ENCODE assay signal across 9 mouse cellular contexts in the genomic region with DNA sequence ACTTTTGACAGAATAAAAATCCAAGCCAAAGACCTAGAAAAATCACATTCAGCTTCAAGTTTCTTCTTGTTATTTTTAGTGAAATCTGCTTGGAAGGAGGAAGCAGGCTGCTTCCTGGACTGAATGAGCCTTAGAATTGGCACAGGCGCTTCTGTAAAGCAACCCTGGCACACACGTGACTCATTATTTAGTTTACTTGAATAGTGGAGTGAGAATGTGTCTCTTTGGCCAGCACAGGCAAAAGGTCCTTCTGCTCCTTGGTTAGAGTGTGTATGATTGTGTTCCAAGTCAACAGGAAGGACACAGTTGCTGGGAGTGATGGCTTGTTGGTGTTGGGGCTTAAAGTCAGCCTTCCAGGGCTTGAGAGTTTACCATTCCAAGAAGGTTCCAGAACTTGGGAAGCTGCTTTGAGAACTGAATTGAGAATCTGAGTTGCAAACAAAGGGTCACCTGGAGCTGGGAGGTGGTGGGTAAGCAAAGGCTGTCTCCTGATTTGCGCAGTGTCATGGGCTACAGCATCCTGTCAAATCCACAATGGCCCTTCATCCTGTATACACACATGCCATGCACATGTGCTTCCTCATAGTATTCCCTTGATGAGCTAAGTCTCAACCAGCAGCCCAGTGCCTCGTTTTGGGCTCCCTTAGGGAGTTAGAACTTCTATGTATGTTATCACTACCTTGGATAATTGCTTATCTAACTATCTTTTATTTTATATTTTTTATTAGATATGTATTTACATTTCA. TPM values are rescaled to one million over a fixed set of nuclear protein-coding genes. Genes with fewer than 3 reads are reported as not detected.
A peak's percentile ranks its signal among the peaks of the same experiment; 100 is the strongest.
DNase-seq lines count a peak whose midpoint lies in the region; ATAC-seq and TF ChIP-seq lines count a peak whose summit lies in the region.
"Had no signal": no experiment of that assay in that cellular context is flagged by ENCODE, and none has a peak within 500 bp of the region (broad histone marks: within the 10 kb centered on the region; RNA-seq: fewer than 3 reads in every experiment).

No protein-coding gene starts in this region.

- no peak for ATAC-seq in embryonic facial prominence, embryonic 13.5 days (ENCODE audit: insufficient number of reproducible peaks, insufficient read depth, low FRiP score, low TSS enrichment, low read depth)
- no peak for ATAC-seq in intestine, embryonic 15.5 days
- no peak for ATAC-seq in megakaryocyte-erythroid progenitor cell, adult 5-6 weeks (replicated peaks; ENCODE audit: low FRiP score, low TSS enrichment, poor library complexity, severe bottlenecking)

- peaks cover 19% of the 10 kb centered on the region for H3K4me1 ChIP-seq in embryonic facial prominence, embryonic 13.5 days
- H3K4me1 ChIP-seq in embryonic facial prominence, embryonic 10.5 days, result 0 out of 2 replicates have a peak, but pooled peaks cover 4% of the 10 kb centered on the region
- H3K4me1 ChIP-seq in testis, adult 2 months (ENCODE audit: control insufficient read depth, insufficient read depth, low read length), result peaks cover 8% of the 10 kb centered on the region
- H3K4me1 ChIP-seq in intestine, embryonic 15.5 days (replicated peaks), result peaks cover 12% of the 10 kb centered on the region; the same call in 1 of the 2 replicates
- H3K4me1 ChIP-seq: hindbrain, embryonic 15.5 days had no signal

- TF ChIP-seq POLR2A in testis, adult 2 months (IDR thresholded peaks at IDR 0.05; ENCODE audit: control insufficient read depth, low read depth, low read length), result no peak

- no peak overlapping the region for H3K4me2 ChIP-seq in embryonic facial prominence, embryonic 13.5 days
- no peak overlapping the region for H3K4me2 ChIP-seq in intestine, embryonic 15.5 days (replicated peaks)
- H3K4me2 ChIP-seq: hindbrain, embryonic 15.5 days had no signal

- no peak overlapping the region for H3K4me3 ChIP-seq in embryonic facial prominence, embryonic 13.5 days
- H3K4me3 ChIP-seq in embryonic facial prominence, embryonic 10.5 days, result no peak overlapping the region
- H3K4me3 ChIP-seq in testis, adult 2 months (ENCODE audit: control insufficient read depth, low read depth, low read length), result no peak overlapping the region
- no peak overlapping the region for H3K4me3 ChIP-seq in intestine, embryonic 15.5 days (replicated peaks)
- H3K4me3 ChIP-seq: hindbrain, embryonic 15.5 days had no signal

- TF ChIP-seq CTCF in testis, adult 2 months (IDR thresholded peaks at IDR 0.05; ENCODE audit: control insufficient read depth, insufficient read depth, insufficient replicate concordance, low read depth, low read length), result no peak

- no peak overlapping the region for H3K9ac ChIP-seq in embryonic facial prominence, embryonic 13.5 days
- no peak overlapping the region for H3K9ac ChIP-seq in intestine, embryonic 15.5 days
- H3K9ac ChIP-seq: hindbrain, embryonic 15.5 days had no signal

- H3K9me3 ChIP-seq in embryonic facial prominence, embryonic 13.5 days, result no peaks in the 10 kb centered on the region
- no peaks in the 10 kb centered on the region for H3K9me3 ChIP-seq in embryonic facial prominence, embryonic 10.5 days
- no peaks in the 10 kb centered on the region for H3K9me3 ChIP-seq in intestine, embryonic 15.5 days
- H3K9me3 ChIP-seq: hindbrain, embryonic 15.5 days had no signal

- peaks cover 15% of the 10 kb centered on the region; the same call in 1 of the 2 replicates for H3K36me3 ChIP-seq in embryonic facial prominence, embryonic 13.5 days
- peaks cover 14% of the 10 kb centered on the region; the same call in 1 of the 2 replicates for H3K36me3 ChIP-seq in embryonic facial prominence, embryonic 10.5 days (replicated peaks)
- no peaks in the 10 kb centered on the region for H3K36me3 ChIP-seq in testis, adult 2 months (ENCODE audit: control insufficient read depth, insufficient read depth, low read length)
- H3K36me3 ChIP-seq in intestine, embryonic 15.5 days, result no peaks in the 10 kb centered on the region
- H3K36me3 ChIP-seq: hindbrain, embryonic 15.5 days had no signal

- H3K27me3 ChIP-seq in embryonic facial prominence, embryonic 13.5 days, result no peaks in the 10 kb centered on the region
- no peaks in the 10 kb centered on the region for H3K27me3 ChIP-seq in embryonic facial prominence, embryonic 10.5 days (replicated peaks; ENCODE audit: low read depth, poor library complexity, severe bottlenecking)
- H3K27me3 ChIP-seq in testis, adult 2 months (ENCODE audit: control insufficient read depth, insufficient read depth, low read length), result no peaks in the 10 kb centered on the region
- H3K27me3 ChIP-seq in intestine, embryonic 15.5 days (replicated peaks), result no peaks in the 10 kb centered on the region
- H3K27me3 ChIP-seq: hindbrain, embryonic 15.5 days had no signal

- DNase-seq in embryonic facial prominence, embryonic 10.5 days (ENCODE audit: low spot score), result no peak
- no peak for DNase-seq in testis, postnatal 10 days (ENCODE audit: low spot score)
- DNase-seq in lung, postnatal 10 days, result peak; percentile 81
- no peak for DNase-seq in ovary, adult 18-20 months (ENCODE audit: low spot score)

- H3K27ac ChIP-seq in embryonic facial prominence, embryonic 13.5 days, result peak overlapping the region; percentile 71; the same call in 1 of the 2 replicates
- no peak overlapping the region; the same call in 1 of the 2 replicates for H3K27ac ChIP-seq in embryonic facial prominence, embryonic 10.5 days (replicated peaks)
- peak overlapping the region; percentile 44; the same call in 1 of the 2 replicates for H3K27ac ChIP-seq in testis, adult 2 months (ENCODE audit: control insufficient read depth, insufficient read depth, low read depth, low read length)
- 0 out of 2 replicates have a peak overlapping the region, but pooled peaks have one; percentile 2 for H3K27ac ChIP-seq in intestine, embryonic 15.5 days
- H3K27ac ChIP-seq: hindbrain, embryonic 15.5 days had no signal

- 68% methylated on average over 4 of the region's 4 CpGs for WGBS in embryonic facial prominence, embryonic 13.5 days
- 80% methylated on average over 4 of the region's 4 CpGs for WGBS in embryonic facial prominence, embryonic 10.5 days
- WGBS in intestine, embryonic 15.5 days, result 65% methylated on average over 4 of the region's 4 CpGs

RNA-seq across cellular contexts. Expression of a gene that starts 38.6 kb away (rescaled TPM):
- polyA plus RNA-seq in embryonic facial prominence, embryonic 13.5 days (2015; fragmentation: Nextera tagmentation; extraction: Ambion mirVana), result 42.1 and 49.5 TPM in 2 replicates
- 30.7 and 32.4 TPM in 2 replicates for polyA plus RNA-seq in embryonic facial prominence, embryonic 10.5 days (2016; fragmentation: Nextera tagmentation; extraction: Ambion mirVana)
- polyA plus RNA-seq in testis, adult 2 months (2012; rRNA removed), result 2.2 and 2.3 TPM in 2 replicates
- 29.9 and 30.7 TPM in 2 replicates for polyA plus RNA-seq in intestine, embryonic 15.5 days (2015; fragmentation: Nextera tagmentation; extraction: Ambion mirVana)
- 18.6 and 21.5 TPM in 2 replicates for total RNA-seq in megakaryocyte-erythroid progenitor cell, adult 5-6 weeks (2014; fragmentation: Nextera tagmentation)
- total RNA-seq in megakaryocyte-erythroid progenitor cell, adult 5-6 weeks (2017), result 38.6 and 41.5 TPM in 2 replicates
